ENCODE assay signal across 31 mouse cellular contexts in genomic region chr11:53460192-53460591, GRCm38 (mm10). TPM values are rescaled to one million over a fixed set of nuclear protein-coding genes. Genes with fewer than 3 reads are reported as not detected.
A peak's percentile ranks its signal among the peaks of the same experiment; 100 is the strongest.
DNase-seq lines count a peak whose midpoint lies in the region; TF ChIP-seq lines count a peak whose summit lies in the region.
"Had no signal": no experiment of that assay in that cellular context is flagged by ENCODE, and none has a peak within 500 bp of the region (broad histone marks: within the 10 kb centered on the region; RNA-seq: fewer than 3 reads in every experiment).

No protein-coding gene starts in this region.

- TF ChIP-seq EP300 in MEL (IDR thresholded peaks at IDR 0.05; ENCODE audit: low read depth in 1 of 2, low read length in 2 of 2), result no peak

- H3K27me3 ChIP-seq in MEL (ENCODE audit: control insufficient read depth in 1 of 2, insufficient read depth in 2 of 2, low read length in 2 of 2), result peaks cover 6 to 8% of the 10 kb centered on the region in 2 experiments

- no peak overlapping the region for H3K27ac ChIP-seq in MEL (ENCODE audit: control insufficient read depth, low read depth, low read length)
- H3K27ac ChIP-seq: forebrain, embryonic 12.5 days; forebrain, embryonic 15.5 days; heart, embryonic 15.5 days; hindbrain, embryonic 10.5 days; hindbrain, embryonic 13.5 days; hindbrain, postnatal 0 days had no signal

- no peak for TF ChIP-seq CTCF in MEL (IDR thresholded peaks at IDR 0.05 in 2 of 3, conservative IDR thresholded peaks at IDR 0.05 in 1 of 3; ENCODE audit: control insufficient read depth in 1 of 3, insufficient read depth in 1 of 3, low read depth in 2 of 3, low read length in 3 of 3, poor library complexity in 1 of 3, severe bottlenecking in 1 of 3)

- peak; percentile 89 for DNase-seq in 3T3-L1 (ENCODE audit: low read depth, low spot score)
- DNase-seq in MEL (ENCODE audit: low read depth, low spot score), result peak; percentile 40
- DNase-seq in NIH3T3 (ENCODE audit: low read depth), result peak; percentile 78
- no peak for DNase-seq in thymus, postnatal 36 days
- no peak for DNase-seq in left cerebral cortex, postnatal 14 days (ENCODE audit: low spot score in 2 of 2)
- DNase-seq in right cerebral cortex, postnatal 10 days (ENCODE audit: low spot score in 2 of 2), result no peak
- DNase-seq: adrenal gland, adult 8-10 months; adrenal gland, postnatal 36 days; cerebellum, adult 18-20 months; cerebellum, adult 9-10 months; cerebellum, postnatal 14 days; gastrocnemius, postnatal 25 days; heart, adult 18-20 months; heart, postnatal 10 days; heart, postnatal 36 days had no signal

- H3K79me2 ChIP-seq in MEL (ENCODE audit: control insufficient read depth, insufficient read depth, low read length, poor library complexity), result no peaks in the 10 kb centered on the region

- no peaks in the 10 kb centered on the region for H3K9me3 ChIP-seq in MEL (replicated peaks; ENCODE audit: insufficient read depth, low read length)
- H3K9me3 ChIP-seq: forebrain, embryonic 12.5 days; forebrain, embryonic 15.5 days; heart, embryonic 12.5 days; heart, embryonic 15.5 days; hindbrain, embryonic 13.5 days had no signal

- peaks cover 0 to 8% of the 10 kb centered on the region in 2 experiments; a peak in 1 of 4 replicates for H3K36me3 ChIP-seq in MEL (ENCODE audit: control insufficient read depth in 1 of 2, insufficient read depth in 2 of 2, low read length in 2 of 2)
- H3K36me3 ChIP-seq: forebrain, embryonic 12.5 days; forebrain, embryonic 15.5 days; heart, embryonic 15.5 days; hindbrain, embryonic 10.5 days; hindbrain, embryonic 13.5 days had no signal

- H3K9ac ChIP-seq in MEL (ENCODE audit: control insufficient read depth, low read depth, low read length, poor library complexity, severe bottlenecking), result no peak overlapping the region
- H3K9ac ChIP-seq: forebrain, embryonic 12.5 days; forebrain, embryonic 15.5 days; heart, embryonic 12.5 days; heart, embryonic 15.5 days; hindbrain, embryonic 13.5 days had no signal

- intact Hi-C loops in left cerebral cortex, postnatal 14 days (cut with DNase I), result no loop called here

- H3K4me3 ChIP-seq in MEL (ENCODE audit: control insufficient read depth in 1 of 2, insufficient read depth in 1 of 2, low read depth in 2 of 2, low read length in 2 of 2), result no peak overlapping the region
- H3K4me3 ChIP-seq: forebrain, embryonic 12.5 days; forebrain, embryonic 15.5 days; heart, embryonic 12.5 days; heart, embryonic 15.5 days; hindbrain, embryonic 10.5 days; hindbrain, embryonic 13.5 days had no signal

- TF ChIP-seq POLR2A in MEL (IDR thresholded peaks at IDR 0.05; ENCODE audit: control insufficient read depth in 1 of 2, insufficient read depth in 1 of 2, low read depth in 1 of 2, low read length in 2 of 2, poor library complexity in 1 of 2), result no peak

- peaks cover 6 to 16% of the 10 kb centered on the region in 2 experiments; a peak in 3 of 4 replicates for H3K4me1 ChIP-seq in MEL (ENCODE audit: control insufficient read depth in 1 of 2, insufficient read depth in 2 of 2, low read length in 2 of 2)

- TF ChIP-seq RAD21 in MEL (IDR thresholded peaks at IDR 0.05; ENCODE audit: low read depth, low read length), result no peak

TF ChIP-seq in MEL, 35 proteins besides CTCF, POLR2A, EP300 and RAD21:
- TF ChIP-seq JUND (IDR thresholded peaks at IDR 0.05; ENCODE audit: low read depth, low read length) (peak; percentile 82), E2F4 (IDR thresholded peaks at IDR 0.05; ENCODE audit: borderline replicate concordance, low read depth, low read length) (no peak), MAX (IDR thresholded peaks at IDR 0.05; ENCODE audit: low read length) (peak; percentile 39; the same call in 1 of the 2 replicates), POLR2AphosphoS2 (IDR thresholded peaks at IDR 0.05; ENCODE audit: low read length) (no peak), CHD2 (IDR thresholded peaks at IDR 0.05; ENCODE audit: low read length) (no peak), RCOR1 (IDR thresholded peaks at IDR 0.05; ENCODE audit: low read depth, low read length) (no peak), TCF12 (IDR thresholded peaks at IDR 0.05; ENCODE audit: low read depth, low read length) (no peak), ZKSCAN1 (IDR thresholded peaks at IDR 0.05; ENCODE audit: low read depth, low read length) (no peak), GATA1 (IDR thresholded peaks at IDR 0.05; ENCODE audit: low read depth, low read length) (no peak)

RNA-seq across cellular contexts. Expression of gene Shroom1, which starts 3.2 kb away (rescaled TPM):
- not detected in 2 replicates for total RNA-seq in MEL (2012; rRNA removed)
- polyA plus RNA-seq in MEL (2012; ENCODE audit: insufficient read depth in 1 of 2, insufficient read length in 2 of 2, low read depth in 1 of 2, low replicate concordance in 2 of 2, missing spikeins in 1 of 2), result under 1 TPM in 1 of 2 experiments, not detected in 1; 0.19 TPM
- 1 to 10 TPM; 3.8 to 4.6 TPM for total RNA-seq in left cerebral cortex, postnatal 14 days (2021)
- polyA plus RNA-seq: CD4-positive, CD25-positive, alpha-beta regulatory T cell, adult 4 months had no signal

RNA-seq across cellular contexts. Expression of gene Gm10447, which starts 3.3 kb away (rescaled TPM):
- total RNA-seq in MEL (2012; rRNA removed), result not detected in 2 replicates
- polyA plus RNA-seq in MEL (2012; ENCODE audit: insufficient read depth in 1 of 2, insufficient read length in 2 of 2, low read depth in 1 of 2, low replicate concordance in 2 of 2, missing spikeins in 1 of 2), result not detected
- not detected for total RNA-seq in left cerebral cortex, postnatal 14 days (2021)
- total RNA-seq: gastrocnemius, postnatal 25 days; heart, adult 18-20 months; heart, postnatal 36 days; hindbrain, postnatal 0 days had no signal
- polyA plus RNA-seq: C2C12; CD4-positive, CD25-positive, alpha-beta regulatory T cell, adult 4 months; embryonic facial prominence, embryonic 11.5 days; embryonic facial prominence, embryonic 14.5 days; forebrain, embryonic 15.5 days; heart, embryonic 15.5 days; hindbrain, embryonic 10.5 days; hindbrain, postnatal 0 days; inflammation-experienced regulatory T-cells, adult 6 months had no signal

RNA-seq across cellular contexts. Expression of gene Gm9837, which starts 10.1 kb away (rescaled TPM):
- not detected in 2 replicates for total RNA-seq in MEL (2012; rRNA removed)
- not detected for polyA plus RNA-seq in MEL (2012; ENCODE audit: insufficient read depth in 1 of 2, insufficient read length in 2 of 2, low read depth in 1 of 2, low replicate concordance in 2 of 2, missing spikeins in 1 of 2)
- under 1 TPM in 1 of 2 experiments, not detected in 1; 0.51 TPM for total RNA-seq in left cerebral cortex, postnatal 14 days (2021)
- total RNA-seq: adrenal gland, adult 8-10 months; adrenal gland, postnatal 36 days; gastrocnemius, adult 8-10 months; gastrocnemius, postnatal 25 days; heart, adult 18-20 months; heart, postnatal 10 days; heart, postnatal 36 days; hindbrain, postnatal 0 days had no signal
- polyA plus RNA-seq: activated CD4-positive, CD25-positive, alpha-beta regulatory T cell, adult 4 months; C2C12; CD4-positive, CD25-positive, alpha-beta regulatory T cell, adult 4 months; embryonic facial prominence, embryonic 11.5 days; embryonic facial prominence, embryonic 14.5 days; forebrain, embryonic 12.5 days; forebrain, embryonic 15.5 days; gonadal fat pad, adult 2 months; heart, embryonic 12.5 days; heart, embryonic 15.5 days; hindbrain, embryonic 10.5 days; hindbrain, embryonic 13.5 days; hindbrain, postnatal 0 days; inflammation-experienced regulatory T-cells, adult 6 months; intestine, embryonic 16.5 days had no signal

RNA-seq across cellular contexts. Expression of gene Gm9945, which starts 19.8 kb away (rescaled TPM):
- not detected in 2 replicates for total RNA-seq in MEL (2012; rRNA removed)
- not detected for polyA plus RNA-seq in MEL (2012; ENCODE audit: insufficient read depth in 1 of 2, insufficient read length in 2 of 2, low read depth in 1 of 2, low replicate concordance in 2 of 2, missing spikeins in 1 of 2)
- total RNA-seq in left cerebral cortex, postnatal 14 days (2021), result 1 to 10 TPM; 2.2 to 3.6 TPM
- total RNA-seq: adrenal gland, adult 8-10 months; adrenal gland, postnatal 36 days; gastrocnemius, adult 8-10 months; gastrocnemius, postnatal 25 days; heart, adult 18-20 months; heart, postnatal 10 days; heart, postnatal 36 days; hindbrain, postnatal 0 days had no signal
- polyA plus RNA-seq: activated CD4-positive, CD25-positive, alpha-beta regulatory T cell, adult 4 months; C2C12; CD4-positive, CD25-positive, alpha-beta regulatory T cell, adult 4 months; embryonic facial prominence, embryonic 11.5 days; embryonic facial prominence, embryonic 14.5 days; forebrain, embryonic 12.5 days; gonadal fat pad, adult 2 months; heart, embryonic 12.5 days; heart, embryonic 15.5 days; hindbrain, embryonic 10.5 days; hindbrain, embryonic 13.5 days; inflammation-experienced regulatory T-cells, adult 6 months; intestine, embryonic 16.5 days had no signal

RNA-seq across cellular contexts. Expression of gene Sowaha, which starts 19.9 kb away (rescaled TPM):
- not detected in 2 replicates for total RNA-seq in MEL (2012; rRNA removed)
- not detected for polyA plus RNA-seq in MEL (2012; ENCODE audit: insufficient read depth in 1 of 2, insufficient read length in 2 of 2, low read depth in 1 of 2, low replicate concordance in 2 of 2, missing spikeins in 1 of 2)
- 10 to 100 TPM; 71.5 to 74.7 TPM for total RNA-seq in left cerebral cortex, postnatal 14 days (2021)
- polyA plus RNA-seq: activated CD4-positive, CD25-positive, alpha-beta regulatory T cell, adult 4 months; C2C12; CD4-positive, CD25-positive, alpha-beta regulatory T cell, adult 4 months; inflammation-experienced regulatory T-cells, adult 6 months had no signal

Comparison
In these comparisons a context has a peak if more than half of its experiments do, and no peak if none do; other contexts are left out.
1. DNase-seq: peak in 3T3-L1 (single experiment), MEL (single experiment) and NIH3T3 (single experiment); none in thymus, postnatal 36 days (0 of 2), left cerebral cortex, postnatal 14 days (0 of 2) and right cerebral cortex, postnatal 10 days (0 of 2).